Mouse (Mus musculus) induced T-regulatory cell, adult 2 months (primary cell): ENCODE measurements at regions not wholly inside any gene's neighbourhood (a gene's known extent, or its start where the extent isn't known, plus 50 kb on each side); places are given as distances from the start of the nearest gene placed in this dataset.

Experiments used
- DNase-seq: peaks from one replicate; pipeline ENCODE4 v3.0.0-alpha.2; 2012; ENCODE audit warnings: low read depth

DNA sequence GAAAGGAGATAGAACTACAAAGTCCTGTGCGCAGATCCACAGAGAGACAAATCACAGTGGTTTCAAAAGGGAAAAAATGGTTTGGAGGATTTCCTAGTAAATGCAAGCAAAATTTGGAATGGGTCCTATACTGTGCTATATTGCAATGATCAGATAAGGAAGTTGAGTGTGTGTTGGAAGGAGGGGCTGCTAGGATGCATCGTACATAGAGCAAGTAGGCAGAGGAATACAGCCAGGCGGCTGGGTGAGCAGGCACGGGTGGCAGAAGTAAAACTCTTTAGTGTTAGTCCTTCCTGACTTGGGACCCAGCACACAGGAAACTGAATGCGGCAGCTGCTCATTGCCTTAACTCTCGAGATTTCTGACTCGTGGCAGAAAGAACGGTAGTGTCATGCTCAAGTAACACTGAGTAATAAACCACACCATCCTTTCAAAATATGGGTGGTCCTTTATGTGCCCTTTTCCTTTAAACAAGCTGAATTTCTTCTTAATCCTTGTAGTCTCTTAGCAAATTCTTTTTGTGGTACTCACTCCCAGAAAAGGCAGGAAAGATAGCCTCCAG is 87.0 kb upstream of the Itprid2 start:
- no peak for DNase-seq

DNA sequence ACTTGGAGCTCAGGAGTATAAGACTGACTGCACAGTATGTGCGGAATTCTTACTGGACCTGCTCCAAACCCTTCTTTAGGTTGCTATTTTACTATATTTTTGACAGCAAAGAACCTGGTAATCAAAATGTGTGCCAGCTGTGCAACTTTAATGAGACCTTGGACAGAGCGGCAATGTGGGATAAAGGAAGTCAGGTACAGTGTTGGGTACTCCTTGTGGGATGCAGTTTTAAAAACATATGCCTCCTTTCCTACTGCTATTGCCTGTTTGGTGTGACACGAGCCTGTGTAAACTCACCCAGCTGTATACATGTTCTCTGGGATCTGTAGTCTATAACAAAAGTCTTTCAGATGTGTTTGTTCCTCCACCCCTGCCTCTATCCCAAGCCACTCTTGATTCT is 85.4 kb upstream of the Itprid2 start:
- DNase-seq, result no peak

GRCm38 (mm10) chr2:79550432-79550831 is 84.7 kb upstream of the Itprid2 start:
- DNase-seq, result no peak

DNA sequence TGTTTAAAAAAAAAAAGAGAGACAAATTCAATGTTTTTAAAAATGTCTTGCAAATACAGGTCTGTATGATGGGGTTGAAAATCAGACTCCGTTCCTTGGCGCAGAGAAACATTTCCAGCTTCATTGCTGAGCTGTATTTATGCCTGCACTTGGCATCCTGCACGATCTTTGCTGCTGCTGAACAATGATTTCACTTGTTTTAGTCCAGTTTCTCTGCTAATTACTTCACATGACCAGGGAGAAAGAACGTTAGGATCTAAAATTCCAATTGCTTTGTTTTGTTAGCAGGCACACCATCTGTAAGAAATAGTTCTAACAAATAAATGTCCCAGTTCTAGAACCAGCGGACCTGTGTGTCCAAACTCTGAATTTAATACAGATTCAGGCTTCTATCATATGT is 82.7 kb upstream of the Itprid2 start:
- DNase-seq, result no peak

- DNase-seq, result no peak
Measured at GRCm38 (mm10) chr2:79555395-79555794, 79.8 kb upstream of the Itprid2 start.

- no peak for DNase-seq
Measured at GRCm38 (mm10) chr2:79557361-79557760, 77.8 kb upstream of the Itprid2 start.

DNA sequence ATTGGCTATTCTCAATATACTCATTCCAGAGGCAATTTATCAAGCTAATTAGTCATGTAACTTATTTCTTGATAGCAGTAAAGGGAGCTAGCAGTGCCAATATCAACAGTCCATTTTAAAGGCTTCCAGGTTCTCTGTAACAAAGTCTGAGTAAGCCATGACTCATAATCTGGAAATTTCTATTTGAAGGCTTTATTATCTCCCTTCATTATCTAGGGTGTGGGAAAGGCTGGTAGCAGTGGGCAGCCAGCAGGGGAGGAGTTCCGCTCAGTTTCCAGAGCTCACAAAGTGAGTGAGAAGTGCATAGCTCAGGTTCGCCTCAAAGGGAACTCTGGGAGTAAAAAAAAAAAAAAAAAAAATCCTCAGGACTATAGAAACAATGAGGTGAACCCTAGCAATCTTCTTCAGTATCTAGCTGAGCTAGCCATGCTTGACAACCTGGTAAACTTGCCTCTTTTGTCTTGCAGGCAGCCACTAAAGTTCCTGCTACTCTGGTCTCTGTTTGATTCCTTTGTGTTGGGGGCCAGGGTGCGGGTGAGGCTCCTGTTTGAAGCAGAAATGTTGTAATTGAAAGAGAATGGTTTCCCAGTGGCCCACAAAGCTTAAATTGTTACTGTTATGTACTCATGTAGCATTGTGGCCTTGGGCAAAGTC is 68.7 kb upstream of the Itprid2 start:
- no peak for DNase-seq

DNA sequence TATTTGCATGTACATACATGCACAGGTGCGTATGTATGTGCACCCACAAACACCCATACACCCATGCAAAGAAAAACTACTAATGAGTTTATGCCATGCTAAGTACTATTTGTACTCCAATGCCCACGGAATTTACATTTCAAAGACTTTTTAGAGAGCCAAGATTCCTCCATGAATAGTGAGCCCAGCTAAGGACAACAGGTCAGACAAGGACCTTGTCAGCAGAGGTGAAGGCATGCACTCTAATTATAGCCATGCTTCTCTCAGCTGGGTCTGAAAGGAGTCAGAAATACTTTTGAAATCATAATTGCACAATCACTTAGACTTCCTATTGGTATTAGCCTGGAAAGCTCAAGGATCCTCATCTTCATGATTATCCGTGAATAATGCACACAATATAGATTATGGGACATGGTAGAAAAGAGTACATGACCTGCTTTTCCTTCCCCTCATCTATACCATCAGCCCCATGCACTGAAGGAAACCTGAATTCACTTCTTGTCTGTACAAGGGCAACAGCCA is 67.7 kb upstream of the Itprid2 start:
- DNase-seq, result no peak

GRCm38 (mm10) chr2:79569663-79570062 is 65.5 kb upstream of the Itprid2 start:
- no peak for DNase-seq

DNA sequence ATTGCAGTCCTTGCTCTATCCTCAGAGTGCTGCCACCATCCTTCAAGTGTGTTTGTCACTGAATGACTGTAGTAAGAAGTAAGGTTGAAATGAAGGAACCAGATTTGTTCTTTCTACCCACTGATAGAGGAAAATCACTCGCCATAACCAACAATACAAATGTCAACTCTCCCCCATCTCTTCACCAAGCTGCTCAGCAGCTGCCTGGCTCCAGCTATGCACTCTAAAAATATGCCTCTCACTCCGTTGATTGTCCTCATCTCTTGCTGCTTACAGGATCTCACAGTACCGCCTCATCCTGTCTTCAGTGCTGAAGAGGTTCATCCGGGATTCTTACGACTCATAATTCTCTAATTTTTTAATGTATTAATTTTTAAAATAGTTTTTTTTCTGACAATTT is 63.2 kb upstream of the Itprid2 start:
- no peak for DNase-seq

DNA sequence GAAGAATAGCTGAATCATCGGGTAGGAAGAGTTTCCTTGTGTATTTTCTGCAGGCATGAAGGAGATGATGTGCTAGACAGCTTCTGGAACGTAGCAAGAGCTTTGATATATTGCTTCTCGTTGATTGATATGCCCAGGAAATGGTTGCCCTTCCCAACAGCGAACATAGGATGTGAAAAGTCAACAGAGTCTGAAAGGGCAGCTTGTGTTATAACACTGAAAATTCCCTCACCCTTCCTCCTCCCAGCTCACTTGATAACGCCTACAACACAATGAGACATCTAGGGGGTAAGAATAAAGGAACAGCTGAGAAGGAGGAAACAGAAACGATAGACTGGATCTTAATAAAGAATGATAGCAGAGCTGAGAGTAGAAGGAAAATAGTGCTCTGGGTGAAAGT is 60.1 kb upstream of the Itprid2 start:
- DNase-seq, result no peak

- DNase-seq, result no peak
Measured at GRCm38 (mm10) chr2:79585022-79585774, 50.0 kb upstream of the Itprid2 start.
